In genomic region chr7:122494088-122494487, GRCm38 (mm10) we compare ENCODE assay signal across 8 mouse cellular contexts.
A peak's percentile ranks its signal among the peaks of the same experiment; 100 is the strongest.
DNase-seq lines count a peak whose midpoint lies in the region; ATAC-seq and TF ChIP-seq lines count a peak whose summit lies in the region.

No protein-coding gene starts in this region.

- no peaks in the 10 kb centered on the region for H3K4me1 ChIP-seq in hindbrain, embryonic 11.5 days (replicated peaks; ENCODE audit: control insufficient read depth, insufficient read depth, low read length)
- no peaks in the 10 kb centered on the region for H3K4me1 ChIP-seq in hindbrain, embryonic 12.5 days
- H3K4me1 ChIP-seq in CH12.LX (ENCODE audit: control insufficient read depth in 1 of 2, insufficient read depth in 2 of 2): no peaks in the 10 kb centered on the region
- H3K4me1 ChIP-seq in bone marrow macrophage, adult 2 months (ENCODE audit: control insufficient read depth, insufficient read depth, low read length): no peaks in the 10 kb centered on the region
- H3K4me1 ChIP-seq in forebrain, embryonic 16.5 days (replicated peaks; ENCODE audit: control insufficient read depth, insufficient read depth, low read length): peaks cover 3% of the 10 kb centered on the region; the same call in 1 of the 2 replicates
- H3K4me1 ChIP-seq in midbrain, embryonic 11.5 days (ENCODE audit: control insufficient read depth, insufficient read depth, low read length): no peaks in the 10 kb centered on the region

- peak; percentile 12 for TF ChIP-seq RAD21 in CH12.LX (IDR thresholded peaks at IDR 0.05; ENCODE audit: low read depth, low read length)

- dilution Hi-C loops in CH12.LX (cut with MboI; ENCODE audit: extremely low pct_ligation_motif_present, extremely low pct_unique_long_range_greater_than_20kb, low sequenced_read_pairs): no loop called here

- no peak overlapping the region for H3K4me3 ChIP-seq in hindbrain, embryonic 11.5 days (ENCODE audit: low read depth, low read length)
- H3K4me3 ChIP-seq in hindbrain, embryonic 12.5 days: no peak overlapping the region
- H3K4me3 ChIP-seq in CH12.LX (replicated peaks in 1 of 3; ENCODE audit: low read depth in 2 of 3, low read length in 2 of 3, poor library complexity in 1 of 3): no peak overlapping the region
- H3K4me3 ChIP-seq in bone marrow macrophage, adult 2 months (ENCODE audit: insufficient read depth, low read length): no peak overlapping the region
- H3K4me3 ChIP-seq in forebrain, embryonic 16.5 days (replicated peaks; ENCODE audit: low read length): no peak overlapping the region
- H3K4me3 ChIP-seq in midbrain, embryonic 11.5 days (ENCODE audit: low read depth, low read length): no peak overlapping the region

- TF ChIP-seq POLR2A in CH12.LX (IDR thresholded peaks at IDR 0.05; ENCODE audit: low read depth, low read length): no peak
- TF ChIP-seq POLR2A in bone marrow macrophage, adult 2 months (IDR thresholded peaks at IDR 0.05; ENCODE audit: borderline replicate concordance, low read depth, low read length): no peak

- no peak overlapping the region for H3K4me2 ChIP-seq in hindbrain, embryonic 11.5 days (replicated peaks; ENCODE audit: low read depth, low read length)
- H3K4me2 ChIP-seq in hindbrain, embryonic 12.5 days (replicated peaks): no peak overlapping the region
- H3K4me2 ChIP-seq in CH12.LX (ENCODE audit: insufficient read depth, low read depth, poor library complexity, severe bottlenecking): no peak overlapping the region
- H3K4me2 ChIP-seq in forebrain, embryonic 16.5 days (ENCODE audit: low read length): no peak overlapping the region
- H3K4me2 ChIP-seq in midbrain, embryonic 11.5 days: no peak overlapping the region

- H3K27ac ChIP-seq in hindbrain, embryonic 11.5 days (ENCODE audit: low read depth, low read length): no peak overlapping the region
- H3K27ac ChIP-seq in hindbrain, embryonic 12.5 days: no peak overlapping the region
- H3K27ac ChIP-seq in CH12.LX (ENCODE audit: insufficient read depth, low read depth): no peak overlapping the region
- H3K27ac ChIP-seq in bone marrow macrophage, adult 2 months (ENCODE audit: insufficient read depth, low read depth, low read length): no peak overlapping the region
- H3K27ac ChIP-seq in forebrain, embryonic 16.5 days (ENCODE audit: low read length): no peak overlapping the region
- no peak overlapping the region for H3K27ac ChIP-seq in midbrain, embryonic 11.5 days (ENCODE audit: low read depth, low read length)

- no peaks in the 10 kb centered on the region for H3K36me3 ChIP-seq in hindbrain, embryonic 11.5 days (ENCODE audit: control insufficient read depth, insufficient read depth, low read length)
- H3K36me3 ChIP-seq in hindbrain, embryonic 12.5 days: no peaks in the 10 kb centered on the region
- peaks cover 65 to 91% of the 10 kb centered on the region in 2 experiments for H3K36me3 ChIP-seq in CH12.LX (replicated peaks in 1 of 2; ENCODE audit: control insufficient read depth in 1 of 2, insufficient read depth in 1 of 2, low read length in 1 of 2)
- H3K36me3 ChIP-seq in forebrain, embryonic 16.5 days (ENCODE audit: control insufficient read depth, insufficient read depth): no peaks in the 10 kb centered on the region
- H3K36me3 ChIP-seq in midbrain, embryonic 11.5 days (ENCODE audit: control insufficient read depth, insufficient read depth, low read length): no peaks in the 10 kb centered on the region

- H3K9ac ChIP-seq in hindbrain, embryonic 11.5 days (ENCODE audit: low read depth, low read length): no peak overlapping the region
- no peak overlapping the region for H3K9ac ChIP-seq in hindbrain, embryonic 12.5 days
- H3K9ac ChIP-seq in CH12.LX (ENCODE audit: insufficient read depth, low read depth): no peak overlapping the region
- H3K9ac ChIP-seq in forebrain, embryonic 16.5 days (replicated peaks; ENCODE audit: low read depth, low read length): no peak overlapping the region
- H3K9ac ChIP-seq in midbrain, embryonic 11.5 days (ENCODE audit: low read length): no peak overlapping the region

- TF ChIP-seq EP300 in CH12.LX (IDR thresholded peaks at IDR 0.05; ENCODE audit: low read length): no peak

- ATAC-seq in hindbrain, embryonic 11.5 days (ENCODE audit: low FRiP score): peak; percentile 60; the same call in 1 of the 2 replicates
- ATAC-seq in hindbrain, embryonic 12.5 days (ENCODE audit: low FRiP score): no peak
- ATAC-seq in forebrain, embryonic 16.5 days: peak; percentile 58; the same call in 1 of the 2 replicates
- ATAC-seq in midbrain, embryonic 11.5 days (ENCODE audit: low FRiP score): peak; percentile 67; the same call in 1 of the 2 replicates

- peak; percentile 10 to 52; a peak in 2 of 4 replicates for TF ChIP-seq CTCF in CH12.LX (conservative IDR thresholded peaks at IDR 0.05 in 1 of 2, IDR thresholded peaks at IDR 0.05 in 1 of 2; ENCODE audit: low read depth in 2 of 2, low read length in 2 of 2)
- peak; percentile 64 for TF ChIP-seq CTCF in bone marrow macrophage, adult 2 months (IDR thresholded peaks at IDR 0.05; ENCODE audit: low read depth, low read length)

- in situ Hi-C loops in CH12.LX (cut with MboI; ENCODE audit: low pct_ligation_motif_present, low pct_unique_long_range_greater_than_20kb, low sequenced_read_pairs): no loop called here

- H3K27me3 ChIP-seq in hindbrain, embryonic 11.5 days (ENCODE audit: control insufficient read depth, insufficient read depth, low read length): no peaks in the 10 kb centered on the region
- no peaks in the 10 kb centered on the region for H3K27me3 ChIP-seq in hindbrain, embryonic 12.5 days
- H3K27me3 ChIP-seq in CH12.LX (replicated peaks): no peaks in the 10 kb centered on the region
- H3K27me3 ChIP-seq in forebrain, embryonic 16.5 days (replicated peaks; ENCODE audit: control insufficient read depth, insufficient read depth, low read length): no peaks in the 10 kb centered on the region
- no peaks in the 10 kb centered on the region for H3K27me3 ChIP-seq in midbrain, embryonic 11.5 days (ENCODE audit: control insufficient read depth, insufficient read depth, low read length)

- no peaks in the 10 kb centered on the region for H3K79me2 ChIP-seq in CH12.LX (replicated peaks; ENCODE audit: control insufficient read depth, extremely low read depth, insufficient read depth, poor library complexity, severe bottlenecking)

- no peaks in the 10 kb centered on the region for H3K9me3 ChIP-seq in hindbrain, embryonic 11.5 days (ENCODE audit: control insufficient read depth, low read length)
- no peaks in the 10 kb centered on the region for H3K9me3 ChIP-seq in hindbrain, embryonic 12.5 days (replicated peaks)
- no peaks in the 10 kb centered on the region for H3K9me3 ChIP-seq in CH12.LX (replicated peaks; ENCODE audit: low read length)
- H3K9me3 ChIP-seq in forebrain, embryonic 16.5 days (ENCODE audit: control insufficient read depth, low read length): no peaks in the 10 kb centered on the region
- no peaks in the 10 kb centered on the region for H3K9me3 ChIP-seq in midbrain, embryonic 11.5 days (ENCODE audit: control insufficient read depth, low read length)

- 26% methylated on average over 3 of the region's 3 CpGs for WGBS in hindbrain, embryonic 11.5 days
- WGBS in hindbrain, embryonic 12.5 days: 19% methylated on average over 3 of the region's 3 CpGs
- 20% methylated on average over 3 of the region's 3 CpGs for WGBS in forebrain, embryonic 16.5 days
- WGBS in midbrain, embryonic 11.5 days: 14% methylated on average over 3 of the region's 3 CpGs

- DNase-seq in hindbrain, embryonic 11.5 days (ENCODE audit: low spot score): peak; percentile 72
- DNase-seq in CH12.LX (ENCODE audit: extremely low read depth): peak; percentile 26
- peak; percentile 90 for DNase-seq in midbrain, embryonic 11.5 days (ENCODE audit: low spot score, missing footprints)
- DNase-seq in layer of hippocampus, postnatal 36 days: no peak
- DNase-seq in layer of hippocampus, adult 11-12 months (ENCODE audit: low spot score): no peak

TF ChIP-seq in CH12.LX, 34 proteins besides CTCF, POLR2A, EP300 and RAD21:
- TF ChIP-seq ELF1 (IDR thresholded peaks at IDR 0.05; ENCODE audit: low read depth, low read length) (no peak), BHLHE40 (IDR thresholded peaks at IDR 0.05; ENCODE audit: low read depth, low read length) (no peak), ETS1 (conservative IDR thresholded peaks at IDR 0.05; ENCODE audit: low read depth, low read length) (no peak), E2F4 (IDR thresholded peaks at IDR 0.05; ENCODE audit: insufficient replicate concordance, low read depth, low read length) (no peak), NELFE (IDR thresholded peaks at IDR 0.05; ENCODE audit: low read depth, low read length) (no peak), CHD2 (IDR thresholded peaks at IDR 0.05; ENCODE audit: low read length) (no peak), ZMIZ1 (IDR thresholded peaks at IDR 0.05; ENCODE audit: low read depth, low read length) (no peak), SIN3A (IDR thresholded peaks at IDR 0.05; ENCODE audit: low read length) (no peak), HCFC1 (IDR thresholded peaks at IDR 0.05; ENCODE audit: low read depth, low read length) (no peak), ZC3H11A (IDR thresholded peaks at IDR 0.05; ENCODE audit: low read depth, low read length) (no peak), USF2 (conservative IDR thresholded peaks at IDR 0.05; ENCODE audit: low read depth, low read length) (no peak), RCOR1 (conservative IDR thresholded peaks at IDR 0.05; ENCODE audit: low read depth, low read length) (no peak), MEF2A (IDR thresholded peaks at IDR 0.05; ENCODE audit: borderline replicate concordance, low read depth, low read length) (no peak), MXI1 (IDR thresholded peaks at IDR 0.05; ENCODE audit: low read depth, low read length) (no peak), SMC3 (IDR thresholded peaks at IDR 0.05; ENCODE audit: low read depth, low read length) (no peak), KAT2A (IDR thresholded peaks at IDR 0.05; ENCODE audit: insufficient replicate concordance, low read length) (no peak), JUN (IDR thresholded peaks at IDR 0.05; ENCODE audit: insufficient read depth, low read depth, low read length) (no peak), MAX (IDR thresholded peaks at IDR 0.05; ENCODE audit: low read length) (no peak)

Comparison
In these comparisons a context has a peak if more than half of its experiments do, and no peak if none do; other contexts are left out.
1. DNase-seq: peak in hindbrain, embryonic 11.5 days (single experiment), CH12.LX (single experiment) and midbrain, embryonic 11.5 days (single experiment); none in layer of hippocampus, postnatal 36 days (0 of 2) and layer of hippocampus, adult 11-12 months (single experiment).